Mouse (Mus musculus): ENCODE measurements at regions not wholly inside any gene's neighbourhood (a gene's known extent, or its start where the extent isn't known, plus 50 kb on each side); places are given as distances from the start of the nearest gene placed in this dataset.
A peak's percentile ranks its signal among the peaks of the same experiment; 100 is the strongest.

GRCm38 (mm10) chr17:77096836-77097235 lies 1103.2 kb upstream of the Crim1 start:
- DNase-seq (ENCODE audit: extremely low read depth, low read depth, low spot score), result peak; percentile 10

GRCm38 (mm10) chr17:77099040-77099589 lies 1100.9 kb upstream of the Crim1 start:
- no peak for DNase-seq (ENCODE audit: extremely low read depth, low read depth, low spot score)

DNA sequence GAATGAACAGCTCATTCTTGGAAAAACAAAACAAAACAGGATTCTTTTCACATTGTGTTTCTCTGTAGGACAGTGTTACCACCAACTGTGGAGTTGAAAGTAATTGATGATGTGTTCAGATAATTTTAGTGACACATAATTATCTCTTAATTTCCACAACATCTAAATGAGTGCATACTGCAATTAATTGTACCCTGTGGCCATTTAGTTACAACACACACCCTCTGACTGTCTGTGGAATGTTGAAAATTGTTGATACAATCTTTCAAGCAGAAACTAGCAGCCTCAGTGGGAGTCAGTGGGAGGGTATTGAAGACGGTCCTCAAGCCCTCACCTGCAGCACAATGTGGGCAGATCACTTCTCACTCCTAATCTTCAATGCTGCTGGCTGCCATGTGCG lies 1084.1 kb upstream of the Crim1 start:
- DNase-seq (ENCODE audit: extremely low read depth, low read depth, low spot score), result peak; percentile 26

DNA sequence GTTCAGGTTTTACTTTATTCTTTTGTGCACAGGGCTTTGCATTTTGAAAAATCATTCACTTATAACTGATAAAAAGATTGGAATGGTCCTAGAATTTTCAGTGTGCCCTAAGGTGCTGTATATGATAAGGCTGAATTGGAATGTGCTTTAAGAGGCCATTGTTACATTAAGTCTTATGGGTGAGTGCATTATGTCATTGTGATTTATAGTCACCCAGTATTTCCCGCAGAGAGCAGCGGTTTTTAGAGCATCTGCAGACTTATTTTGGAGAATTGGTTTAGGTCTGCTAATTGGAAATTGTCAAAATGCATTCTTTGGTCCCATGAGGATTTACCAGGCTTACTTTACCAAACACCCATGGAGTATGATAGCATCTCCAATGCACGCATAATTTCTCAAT lies 1083.1 kb upstream of the Crim1 start:
- DNase-seq (ENCODE audit: extremely low read depth, low read depth, low spot score), result no peak

DNA sequence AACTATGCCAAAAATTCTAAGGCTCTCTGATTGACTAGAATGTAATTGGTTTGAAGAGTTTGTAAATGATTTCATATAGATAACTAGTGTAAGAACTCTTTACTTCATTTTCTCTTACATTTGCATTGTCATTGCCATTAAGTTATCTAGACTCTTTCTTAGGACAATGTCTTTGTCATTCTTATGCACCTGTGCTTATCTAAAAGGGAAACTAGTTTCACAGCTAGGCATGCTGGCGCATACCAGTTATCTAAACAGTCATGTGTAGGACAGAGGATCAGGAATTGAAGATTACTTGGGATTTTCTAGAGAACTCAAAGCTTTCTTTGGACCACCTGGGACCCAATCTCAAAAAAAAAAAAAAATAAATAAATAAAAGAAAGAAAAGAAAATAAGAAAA lies 1081.6 kb upstream of the Crim1 start:
- DNase-seq (ENCODE audit: extremely low read depth, low read depth, low spot score), result no peak

- DNase-seq (ENCODE audit: extremely low read depth, low read depth, low spot score), result no peak
Measured at GRCm38 (mm10) chr17:77127011-77127410, 1073.0 kb upstream of the Crim1 start.
